Mouse (Mus musculus) liver, adult 2 months (tissue): ENCODE results near the gene Zrsr1. TPM values are rescaled to one million over a fixed set of nuclear protein-coding genes. Genes with fewer than 3 reads are reported as not detected.
A peak's percentile ranks its signal among the peaks of the same experiment; 100 is the strongest.

ENCODE experiments used
- DNase-seq: peaks from one replicate; pipeline ENCODE4 v3.0.0-alpha.2; 2011; ENCODE audit warnings: low read depth, low spot score; ENCODE audit errors: extremely low read depth
- H3K27ac ChIP-seq: fragments of 200-500 bp; replicated peaks from 2 replicates; pipeline ENCODE4 v1.5.1; 2012; ENCODE audit warnings: low read depth, mild to moderate bottlenecking, control low read depth, inconsistent platforms, low read length; ENCODE audit not compliant: insufficient read depth
- H3K27me3 ChIP-seq: fragments of 200-500 bp; 2 replicates; pipeline ENCODE4 v1.6.1; 2012; ENCODE audit warnings: mild to moderate bottlenecking, moderate library complexity, low read length, inconsistent platforms; ENCODE audit not compliant: control insufficient read depth, insufficient read depth
- H3K36me3 ChIP-seq: fragments of 200-500 bp; 2 replicates; pipeline ENCODE4 v1.6.1; 2012; ENCODE audit warnings: low read length, inconsistent platforms; ENCODE audit not compliant: control insufficient read depth, insufficient read depth
- H3K4me1 ChIP-seq: fragments of 200-500 bp; 2 replicates; pipeline ENCODE4 v1.6.1; 2011; ENCODE audit warnings: low read length; ENCODE audit not compliant: control insufficient read depth, insufficient read depth
- H3K4me3 ChIP-seq: fragments of 200-500 bp; 2 replicates; pipeline ENCODE4 v1.5.1; 2011; ENCODE audit warnings: low read depth, mild to moderate bottlenecking, control low read depth, low read length, moderate library complexity; ENCODE audit not compliant: insufficient read depth
- H3K79me2 ChIP-seq: fragments of 200-500 bp; 2 replicates; pipeline ENCODE4 v1.6.1; 2012; ENCODE audit warnings: inconsistent platforms, mild to moderate bottlenecking, low read length, moderate library complexity; ENCODE audit not compliant: control insufficient read depth, insufficient read depth
- H3K9ac ChIP-seq: fragments of 200-500 bp; 2 replicates; pipeline ENCODE4 v1.6.1; 2012; ENCODE audit warnings: low read depth, mild to moderate bottlenecking, control low read depth, inconsistent platforms, low read length
- CTCF ChIP-seq: fragments of 200-500 bp; IDR thresholded peaks from 2 replicates; pipeline ENCODE4 v1.5.1; 2011; ENCODE audit warnings: low read depth, low read length, control low read depth
- POLR2A ChIP-seq: fragments of 200-500 bp; IDR thresholded peaks from 2 replicates; pipeline ENCODE4 v1.6.1; 2011; ENCODE audit warnings: low read length, control low read depth; ENCODE audit not compliant: insufficient read depth; ENCODE audit errors: extremely low read depth
- WGBS: fragments of 180-500 bp; shearing (Covaris S2); methylation state at CpG from one replicate; pipeline ENCODE4 v1.1.7; 2018; 5-methylcytosine and 5-hydroxymethylcytosine counted together
- polyA plus RNA-seq: library from polyadenylated mRNA; depleted of rRNA; stranded (reverse); fragments of >200 nt; gene quantifications from 2 replicates; pipeline ENCODE4 v1.2.3, GENCODE M21; 2012; rRNA removed
- total RNA-seq: library from RNA; depleted of rRNA; stranded (reverse); fragments of >200 nt; gene quantifications from 2 replicates; pipeline ENCODE4 v1.2.3, GENCODE M21; 2014; rRNA removed

The Zrsr1 gene
- total RNA-seq = 5.6 and 6.8 TPM in 2 replicates
- 3.8 and 4.9 TPM in 2 replicates for polyA plus RNA-seq

DNA sequence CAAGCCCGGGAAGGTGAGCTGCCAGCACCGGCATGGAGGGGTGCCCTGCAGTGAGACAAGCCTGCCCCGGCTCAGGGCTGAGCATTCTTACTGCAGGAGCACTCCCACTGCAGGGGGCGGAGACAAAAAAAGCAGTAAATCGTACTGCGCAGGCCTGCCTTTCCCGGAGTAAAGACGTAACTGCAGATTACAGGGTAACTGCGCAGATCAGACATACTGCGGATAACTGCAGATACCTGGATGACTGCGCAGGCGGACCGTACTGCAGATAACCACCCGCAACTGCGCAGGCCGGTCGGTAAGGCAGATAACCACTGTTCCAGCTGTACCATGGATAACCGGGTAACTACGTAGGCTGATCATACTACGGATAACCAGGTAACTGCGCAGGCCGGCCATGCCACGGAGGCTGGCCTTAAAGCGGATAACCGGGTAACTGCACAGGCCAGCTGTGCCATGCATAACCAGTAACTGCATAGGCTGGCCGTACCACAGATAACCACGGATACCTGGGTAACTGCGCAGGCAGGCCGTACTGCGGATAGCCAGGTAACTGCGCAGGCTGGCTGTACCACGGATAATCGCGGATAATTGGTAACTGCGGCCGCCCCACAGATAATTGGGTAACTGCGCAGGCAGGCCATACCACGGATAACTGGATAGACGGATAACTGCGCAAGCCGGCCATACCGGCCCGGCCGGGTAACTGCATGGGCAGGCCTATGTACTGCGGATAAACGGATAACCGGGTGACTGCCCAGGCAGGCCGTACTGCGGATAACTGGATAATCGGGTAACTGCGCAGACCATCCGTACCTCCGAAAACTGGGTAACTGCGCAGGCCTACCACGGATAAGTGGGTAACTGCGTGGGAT, at the start of gene Zrsr1:
TSS of gene Zrsr1 (plus strand) at position 171 of the 875 bp plus-strand sequence.
- Histone ChIP-seq H3K36me3 (peaks cover 12% of the 10 kb centered on the region), H3K4me3 (peak within 1 kb of the TSS; percentile 96), H3K27me3 (no peaks in the 10 kb centered on the region), H3K27ac (peak within 1 kb of the TSS; percentile 69), H3K79me2 (peaks cover 27% of the 10 kb centered on the region; the same call in 1 of the 2 replicates), H3K4me1 (peaks cover 8% of the 10 kb centered on the region; the same call in 1 of the 2 replicates), H3K9ac (peak within 1 kb of the TSS; percentile 88)
- no peak for TF ChIP-seq CTCF
- TF ChIP-seq POLR2A = peak; percentile 72; the same call in 1 of the 2 replicates
- WGBS = 49% methylated on average over 56 of the region's 56 CpGs
- peak; percentile 86 for DNase-seq

GRCm38 (mm10) chr11:22922546-22922945, 49.3 kb upstream of the Zrsr1 start:
- DNase-seq = peak; percentile 84
- Histone ChIP-seq H3K79me2 (no peaks in the 10 kb centered on the region; the same call in 1 of the 2 replicates), H3K4me3 (no peak overlapping the region), H3K27ac (0 out of 2 replicates have a peak overlapping the region, but pooled peaks have one; percentile 44), H3K4me1 (peaks cover 8% of the 10 kb centered on the region; the same call in 1 of the 2 replicates), H3K9ac (no peak overlapping the region), H3K36me3 (no peaks in the 10 kb centered on the region), H3K27me3 (no peaks in the 10 kb centered on the region)
- 57% methylated on average over 2 of the region's 2 CpGs for WGBS
- TF ChIP-seq CTCF (no peak), POLR2A (no peak)

- Histone ChIP-seq H3K4me1 (peaks cover 8% of the 10 kb centered on the region; the same call in 1 of the 2 replicates), H3K36me3 (no peaks in the 10 kb centered on the region), H3K79me2 (no peaks in the 10 kb centered on the region; the same call in 1 of the 2 replicates), H3K27me3 (no peaks in the 10 kb centered on the region), H3K9ac (no peak overlapping the region), H3K27ac (no peak overlapping the region; the same call in 1 of the 2 replicates), H3K4me3 (no peak overlapping the region)
- 97% methylated on average over 2 of the region's 2 CpGs for WGBS
- DNase-seq = no peak
- TF ChIP-seq CTCF (no peak), POLR2A (no peak)
Observed at GRCm38 (mm10) chr11:22923606-22924005, 48.2 kb upstream of the Zrsr1 start.

DNA sequence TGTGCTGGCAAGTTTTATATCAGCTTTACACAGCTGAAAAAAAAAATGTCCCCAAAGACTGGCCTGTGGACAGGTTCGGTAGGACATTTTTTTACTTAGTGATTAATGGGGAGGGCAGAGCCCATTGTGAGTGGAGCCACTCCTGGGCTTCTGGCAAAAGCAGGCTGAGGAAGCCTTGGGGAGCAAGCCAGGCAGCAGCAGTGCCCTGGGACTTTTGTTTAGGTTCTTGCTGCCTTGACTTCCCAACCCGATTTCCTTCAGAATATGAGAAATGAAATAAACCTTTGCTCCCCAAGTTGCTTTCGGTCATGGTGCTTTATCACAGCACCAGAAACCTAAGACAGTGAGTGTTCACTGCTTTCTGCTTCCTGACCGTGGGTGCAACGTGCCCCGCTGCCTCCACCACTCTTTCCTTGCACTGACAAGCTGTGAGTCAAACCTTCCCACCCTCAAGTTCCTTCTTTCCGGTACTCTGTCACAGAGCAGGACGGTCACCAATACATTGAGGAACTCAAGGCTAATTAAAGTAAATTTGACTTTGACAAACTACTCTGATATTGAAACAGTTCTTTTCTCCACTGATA, 43.1 kb upstream of the Zrsr1 start:
- H3K4me1 ChIP-seq = peaks cover 2% of the 10 kb centered on the region; the same call in 1 of the 2 replicates
- no peak for DNase-seq
- no peaks in the 10 kb centered on the region for H3K36me3 ChIP-seq
- H3K79me2 ChIP-seq = no peaks in the 10 kb centered on the region; the same call in 1 of the 2 replicates
- H3K27ac ChIP-seq = no peak overlapping the region
- H3K27me3 ChIP-seq = no peaks in the 10 kb centered on the region
- no peak for TF ChIP-seq POLR2A
- no peak for TF ChIP-seq CTCF
- no peak overlapping the region for H3K4me3 ChIP-seq
- 76% methylated on average over 8 of the region's 8 CpGs for WGBS
- no peak overlapping the region for H3K9ac ChIP-seq

DNA sequence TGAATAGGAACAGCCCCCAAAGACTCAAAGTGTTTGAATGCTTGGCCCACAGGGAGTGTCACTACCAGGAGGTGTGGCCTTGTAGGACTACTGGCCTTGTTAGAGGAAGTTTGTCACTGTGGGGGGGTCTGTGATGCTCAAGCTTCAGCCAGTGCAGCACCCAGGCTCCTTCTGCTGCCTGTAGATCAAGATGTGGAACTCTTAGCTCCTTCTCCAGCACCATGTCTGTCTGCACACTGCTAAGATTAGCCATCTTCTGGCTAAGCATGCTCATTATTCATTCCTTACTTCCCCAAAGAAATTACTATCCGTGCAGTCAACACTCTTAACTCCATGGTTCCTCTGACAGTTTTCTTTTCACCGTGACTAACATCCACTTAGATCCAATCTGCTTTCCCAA, 41.7 kb upstream of the Zrsr1 start:
- DNase-seq = no peak
- no peak overlapping the region for H3K27ac ChIP-seq
- H3K4me1 ChIP-seq = no peaks in the 10 kb centered on the region
- 92% methylated on average over 2 of the region's 2 CpGs for WGBS
- no peak overlapping the region for H3K9ac ChIP-seq
- TF ChIP-seq POLR2A (no peak), CTCF (no peak)
- H3K79me2 ChIP-seq = no peaks in the 10 kb centered on the region
- H3K36me3 ChIP-seq = no peaks in the 10 kb centered on the region
- H3K4me3 ChIP-seq = no peak overlapping the region
- H3K27me3 ChIP-seq = no peaks in the 10 kb centered on the region
